Mouse (Mus musculus) mouse embryonic stem cell (cell line): ENCODE data around the gene Adam1a.

Experiments used
- in situ Hi-C, 2 experiments: fragments of 300-500 bp; cut with MboI; formaldehyde crosslinking; loops; 1 replicate in 1 of 2; 3 replicates in 1 of 2; pipeline ENCODE4 v1.14.3; 2019 to 2020; ENCODE audit warnings: low sequenced_read_pairs in 2 of 2, low pct_unique_long_range_greater_than_20kb in 1 of 2, mixed read lengths in 1 of 2; ENCODE audit not compliant: unreplicated experiment in 1 of 2

Adam1a gene

GRCm38 (mm10) chr5:121544910-121545792 is at the start of gene Adam1a, which contains the start of gene Gm42878:
Gene Adam1a, minus strand, starts transcription at chr5:121545482.
Gene Gm42878, minus strand, starts transcription at chr5:121545482.
- in situ Hi-C loops, result no loop called here

GRCm38 (mm10) chr5:121594714-121595313 is 49.5 kb upstream of the Adam1a start:
- in situ Hi-C loops, result no loop called here

- in situ Hi-C loops, result no loop called here
Observed at GRCm38 (mm10) chr5:121593451-121594401, 48.4 kb upstream of the Adam1a start, which contains the start of gene Aldh2. Gene Aldh2, minus strand, starts transcription at chr5:121593824.

GRCm38 (mm10) chr5:121592816-121593407 is 47.6 kb upstream of the Adam1a start:
- in situ Hi-C loops, result no loop called here

GRCm38 (mm10) chr5:121592064-121592815 is 47.0 kb upstream of the Adam1a start:
- in situ Hi-C loops, result no loop called here

GRCm38 (mm10) chr5:121591417-121592063 is 46.3 kb upstream of the Adam1a start:
- in situ Hi-C loops, result no loop called here

GRCm38 (mm10) chr5:121589928-121590327 is 44.6 kb upstream of the Adam1a start:
- in situ Hi-C loops, result no loop called here

- in situ Hi-C loops, result no loop called here
Observed at GRCm38 (mm10) chr5:121586400-121587039, 41.2 kb upstream of the Adam1a start.

- in situ Hi-C loops, result no loop called here
Observed at GRCm38 (mm10) chr5:121585699-121586098, 40.4 kb upstream of the Adam1a start.

GRCm38 (mm10) chr5:121585005-121585404 is 39.7 kb upstream of the Adam1a start:
- in situ Hi-C loops, result no loop called here

GRCm38 (mm10) chr5:121583765-121584501 is 38.7 kb upstream of the Adam1a start:
- in situ Hi-C loops, result no loop called here

- in situ Hi-C loops, result no loop called here
Observed at GRCm38 (mm10) chr5:121581945-121582344, 36.7 kb upstream of the Adam1a start.

GRCm38 (mm10) chr5:121576927-121577488 is 31.7 kb upstream of the Adam1a start:
- in situ Hi-C loops, result no loop called here

GRCm38 (mm10) chr5:121575867-121576266 is 30.6 kb upstream of the Adam1a start:
- in situ Hi-C loops, result no loop called here

- in situ Hi-C loops, result no loop called here
Observed at GRCm38 (mm10) chr5:121574145-121574544, 28.9 kb upstream of the Adam1a start.

GRCm38 (mm10) chr5:121570787-121571186 is 25.5 kb upstream of the Adam1a start:
- in situ Hi-C loops, result no loop called here
